Mouse (Mus musculus) lung, postnatal 36 days (tissue): ENCODE measurements at regions not wholly inside any gene's neighbourhood (a gene's known extent, or its start where the extent isn't known, plus 50 kb on each side); places are given as distances from the start of the nearest gene placed in this dataset.

Source experiments
- DNase-seq: peaks from one replicate; pipeline ENCODE4 v3.0.0; 2022; ENCODE audit warnings: mixed read lengths

DNA sequence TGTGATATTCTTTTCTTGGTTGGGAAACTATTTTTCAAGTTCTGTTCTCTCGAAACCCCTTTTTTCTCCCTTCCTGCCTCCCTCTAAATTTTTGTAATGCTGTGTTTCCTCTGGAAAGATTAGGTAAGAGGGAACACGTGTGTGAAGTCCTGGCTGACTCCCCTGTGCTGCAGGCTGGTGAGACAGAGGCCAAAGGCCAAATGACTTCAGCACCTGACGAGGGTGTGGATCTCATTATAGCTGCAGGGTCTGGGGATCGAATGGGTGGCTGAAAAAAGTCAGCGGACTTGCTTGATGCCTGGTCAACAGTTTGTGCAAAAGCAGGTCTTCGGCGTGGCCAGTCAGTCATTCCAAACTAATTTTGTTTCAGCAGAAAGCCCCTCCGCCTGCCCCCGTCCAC is 159.1 kb downstream of the En1 start:
- no peak for DNase-seq

DNA sequence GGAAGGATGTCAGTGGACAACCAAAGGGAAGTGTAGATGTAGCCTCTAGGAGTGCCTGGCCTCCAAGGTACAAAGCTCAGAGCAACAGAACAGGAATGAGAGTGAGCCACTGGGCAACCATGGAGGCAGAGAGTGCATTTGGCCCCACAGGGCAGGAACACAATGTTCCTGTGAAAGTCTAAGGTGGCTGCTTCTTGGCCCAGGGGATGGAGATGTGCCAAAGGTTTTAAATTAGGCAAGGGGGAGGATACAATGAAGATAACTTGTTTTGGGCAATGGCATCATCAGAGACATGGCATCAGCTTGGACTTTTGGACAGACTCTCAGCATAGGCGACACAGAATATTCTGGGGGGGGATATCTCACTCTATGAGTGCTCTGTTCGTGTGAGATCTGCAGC is 160.3 kb downstream of the En1 start:
- no peak for DNase-seq

- no peak for DNase-seq
Measured at GRCm38 (mm10) chr1:120762921-120763595, 160.8 kb downstream of the En1 start.

GRCm38 (mm10) chr1:120767054-120767453 is 164.8 kb downstream of the En1 start:
- DNase-seq: no peak

GRCm38 (mm10) chr1:120771269-120771668 is 169.1 kb downstream of the En1 start:
- no peak for DNase-seq

DNA sequence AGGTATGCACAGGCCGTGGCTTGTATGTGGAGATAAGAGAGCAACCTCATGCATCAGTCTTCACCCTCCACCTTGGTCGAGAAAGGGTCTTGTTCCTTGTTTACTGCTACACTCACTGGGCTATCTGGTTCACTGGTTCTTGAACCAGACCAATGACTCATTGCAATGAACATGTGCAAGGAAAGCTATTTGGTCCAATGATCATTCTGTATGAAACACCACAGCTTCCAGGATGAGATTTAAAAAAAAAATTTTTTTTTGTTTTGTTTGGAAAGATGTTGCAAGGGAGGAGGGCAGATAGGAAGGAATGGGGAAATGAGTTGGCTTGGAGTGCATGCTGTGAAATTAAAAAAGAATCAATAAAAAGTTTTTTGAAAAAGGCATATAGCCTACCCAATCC is 174.7 kb downstream of the En1 start:
- DNase-seq: no peak

DNA sequence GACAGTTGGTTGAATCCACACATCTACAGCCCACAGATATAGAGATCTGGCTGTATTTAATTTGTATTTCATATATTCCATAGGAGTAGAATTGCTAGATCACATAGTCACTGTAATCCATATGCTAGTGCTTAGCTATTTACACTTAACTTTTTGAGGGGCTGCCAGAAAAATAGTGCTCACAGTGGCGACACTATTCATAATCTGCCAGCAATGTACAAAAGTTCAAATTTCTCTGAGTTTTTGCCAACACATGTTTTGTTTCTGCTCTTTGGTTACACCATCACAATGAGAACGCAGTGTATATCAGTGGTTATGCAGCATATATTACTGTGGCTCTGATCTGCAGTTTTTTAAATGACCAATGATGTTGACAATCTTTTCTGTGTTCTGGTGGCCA is 175.2 kb downstream of the En1 start:
- DNase-seq: no peak

DNA sequence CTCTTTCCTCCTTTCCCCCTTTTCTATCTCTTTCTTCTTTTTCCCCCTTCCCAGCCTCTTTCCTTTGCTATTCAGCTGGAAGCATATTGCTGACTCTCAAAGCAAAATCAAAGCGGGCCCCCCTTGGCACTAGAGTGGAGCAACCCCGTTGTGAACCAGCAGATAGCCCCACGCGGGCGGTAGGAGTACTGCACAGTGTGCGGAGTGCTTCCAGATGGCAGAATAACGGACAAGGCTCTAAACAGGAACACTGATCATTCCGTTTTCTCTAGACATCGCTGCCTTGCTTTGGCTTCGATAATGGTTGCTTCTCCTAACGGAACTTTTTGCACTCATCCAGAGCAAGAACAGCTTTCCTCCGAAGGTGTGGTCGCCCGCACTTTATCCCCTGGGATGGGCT is 193.0 kb downstream of the En1 start:
- peak; percentile 16 for DNase-seq

GRCm38 (mm10) chr1:120801248-120801979 is 199.2 kb downstream of the En1 start:
- DNase-seq: no peak

- DNase-seq: no peak
Measured at GRCm38 (mm10) chr1:120801980-120802364, 199.8 kb downstream of the En1 start.

DNA sequence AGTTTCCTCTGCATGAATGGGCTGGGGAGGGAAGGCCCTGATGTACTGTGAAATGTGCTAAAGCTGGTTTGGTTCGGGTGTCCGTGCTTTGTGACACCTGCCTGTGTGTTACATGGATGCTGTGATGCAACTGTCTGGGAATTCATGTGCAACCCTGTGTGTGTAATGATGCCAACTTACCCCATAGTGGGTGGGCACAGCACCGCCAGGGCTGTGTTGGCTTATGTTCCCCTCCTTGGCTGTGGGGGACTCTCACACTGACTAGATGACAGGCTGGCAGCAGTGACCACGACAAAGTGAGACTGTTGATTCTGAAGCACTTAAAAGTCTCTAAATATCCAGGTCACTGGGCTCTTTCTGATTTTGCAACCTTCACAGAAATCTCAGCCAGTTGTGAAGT is 212.2 kb downstream of the En1 start:
- DNase-seq: no peak

DNA sequence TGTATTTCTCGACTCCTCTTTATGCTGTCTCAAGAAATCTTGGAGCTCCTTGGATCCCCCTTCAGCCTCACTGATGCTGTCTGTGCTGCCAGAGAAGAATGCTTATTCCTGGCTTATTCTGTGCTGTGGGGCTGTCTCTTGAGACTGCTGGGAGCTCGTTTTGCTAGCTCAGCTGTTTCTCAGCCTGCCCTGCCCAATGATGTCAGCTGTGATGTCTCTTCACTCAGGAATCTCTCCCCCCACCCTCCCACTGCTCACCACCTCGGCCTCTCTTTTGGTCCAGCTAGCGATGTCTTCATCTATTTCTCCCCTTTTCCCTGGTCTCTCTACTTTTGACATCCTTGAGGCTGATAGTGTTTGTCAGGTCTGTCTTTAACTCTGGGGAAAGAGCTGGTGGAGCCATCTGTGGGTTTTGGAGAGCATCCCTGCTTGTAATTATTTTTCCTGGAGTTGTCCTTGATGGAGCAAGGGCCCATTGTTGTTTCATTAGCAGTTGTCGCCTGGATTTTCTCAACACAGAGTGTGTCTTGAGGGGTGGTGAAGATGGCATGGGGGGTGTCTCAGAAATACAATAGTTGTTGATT is 214.1 kb downstream of the En1 start:
- DNase-seq: no peak

GRCm38 (mm10) chr1:120817563-120817962 is 215.3 kb downstream of the En1 start:
- no peak for DNase-seq

DNA sequence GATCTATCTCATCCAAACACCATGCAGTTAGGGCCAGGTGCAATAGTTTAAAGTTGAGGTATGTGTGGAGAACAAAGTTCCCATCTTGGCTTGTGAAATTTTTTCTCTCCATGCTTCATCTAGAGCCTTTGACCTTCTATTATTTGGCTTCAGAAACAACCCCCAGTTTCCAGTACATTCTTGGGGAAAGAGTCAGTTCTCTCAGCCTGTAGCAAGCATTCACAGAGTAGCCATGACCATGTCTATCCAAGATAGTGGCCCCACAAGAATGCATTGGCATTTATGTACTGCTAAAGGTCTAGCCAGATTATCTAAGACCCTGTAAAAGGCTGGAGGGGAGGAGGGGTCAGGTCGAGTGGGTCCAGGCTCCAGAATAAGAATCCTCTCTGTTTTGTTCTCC is 229.8 kb downstream of the En1 start:
- DNase-seq: no peak

GRCm38 (mm10) chr1:120842596-120842995 is 240.4 kb downstream of the En1 start:
- no peak for DNase-seq

- DNase-seq: no peak
Measured at GRCm38 (mm10) chr1:120846146-120846545, 243.9 kb downstream of the En1 start.

DNA sequence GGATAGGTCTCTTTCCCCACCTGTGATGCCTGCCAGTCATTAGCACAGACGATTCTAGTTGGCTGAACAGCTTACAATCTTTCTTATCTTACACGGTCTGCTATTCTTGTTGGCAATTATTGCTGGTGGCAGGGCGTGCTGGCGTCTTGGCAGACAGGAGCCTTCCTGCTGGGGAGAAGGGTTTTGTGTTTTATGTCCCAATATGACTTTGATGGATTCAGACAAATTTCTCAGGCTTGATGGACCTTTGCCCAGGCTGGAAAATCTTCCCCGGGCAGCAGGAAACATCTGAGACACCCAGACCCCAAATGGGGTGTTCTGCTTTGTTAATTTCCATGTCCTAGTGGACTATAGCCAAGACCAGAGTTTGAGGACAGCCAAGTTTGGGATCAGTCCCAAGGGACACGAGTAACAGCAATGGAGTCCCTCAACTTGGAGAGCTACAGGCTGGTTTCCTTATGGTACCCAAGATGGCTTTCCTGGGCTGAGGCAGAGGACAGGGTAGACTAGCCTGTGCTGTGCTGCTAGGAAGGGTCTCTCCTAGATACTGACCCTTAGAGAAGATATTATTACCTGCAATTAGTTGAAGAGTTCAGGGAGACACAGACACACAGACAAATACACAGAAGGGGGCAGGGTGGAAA is 249.8 kb downstream of the En1 start:
- DNase-seq: no peak

DNA sequence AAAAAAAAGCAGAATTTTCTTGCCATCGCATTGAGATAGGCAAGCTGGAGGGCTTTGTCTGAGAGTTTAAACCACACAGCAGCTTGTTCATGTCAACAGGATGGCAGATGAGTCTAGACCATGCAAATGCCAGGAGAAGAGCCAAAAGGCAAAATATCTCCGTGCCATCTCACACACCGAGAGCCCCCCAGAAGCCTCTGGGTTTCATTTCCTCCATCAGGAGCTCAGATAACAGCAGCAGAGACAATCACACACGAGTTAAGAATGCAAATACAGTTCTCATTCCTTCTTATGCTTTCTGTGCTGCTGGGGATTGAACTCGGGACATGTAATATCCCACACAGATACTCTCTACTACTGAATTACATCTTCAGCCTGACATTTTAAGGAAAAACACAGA is 255.3 kb downstream of the En1 start:
- no peak for DNase-seq

GRCm38 (mm10) chr1:120859546-120859945 is 257.3 kb downstream of the En1 start:
- DNase-seq: no peak

DNA sequence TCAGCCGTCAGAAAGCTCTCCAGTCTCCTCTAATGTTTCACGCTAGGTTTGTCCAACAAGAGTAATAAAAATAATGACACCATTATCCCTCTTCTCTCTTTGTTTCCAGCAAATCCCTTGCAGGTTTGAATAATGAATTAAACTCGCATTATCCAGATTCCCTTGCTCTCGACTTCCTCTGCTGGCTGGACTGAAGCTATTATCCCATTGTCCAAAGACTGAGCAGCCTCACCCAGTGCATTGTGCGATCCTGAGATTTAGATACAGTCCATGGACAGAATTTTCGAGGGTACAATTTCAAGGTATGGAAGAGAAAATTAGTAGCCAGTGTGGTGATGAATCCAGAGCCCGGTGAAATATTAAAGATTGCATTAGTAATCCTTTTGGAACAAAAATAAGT is 270.3 kb downstream of the En1 start:
- no peak for DNase-seq

DNA sequence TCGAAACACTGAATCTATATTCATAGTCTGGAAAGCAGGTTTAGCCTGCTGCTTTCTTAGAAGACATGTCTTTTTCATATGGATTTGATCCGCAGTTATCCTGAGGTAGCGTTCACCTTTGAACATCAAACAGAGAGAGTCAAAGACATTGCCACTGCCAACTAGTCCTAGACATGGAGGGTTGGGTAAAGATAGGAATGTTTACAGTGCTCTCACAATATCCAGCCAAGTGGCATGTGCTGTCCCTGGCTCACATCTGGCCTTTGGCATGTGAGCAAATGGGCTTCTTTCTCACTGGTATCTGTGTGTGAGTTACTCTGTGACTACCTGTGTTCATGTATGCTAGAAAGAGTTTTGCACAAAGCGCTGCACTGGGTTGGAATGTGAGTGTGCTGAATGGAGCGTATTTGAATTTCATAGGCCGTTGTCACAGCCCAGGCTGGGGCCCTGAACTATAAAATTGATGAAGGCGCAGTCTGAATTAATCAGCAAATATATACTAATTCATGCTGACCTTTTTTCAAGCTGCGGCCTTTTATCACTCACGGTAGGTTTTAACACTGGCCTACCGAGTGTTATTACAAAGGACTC is 280.8 kb downstream of the En1 start:
- no peak for DNase-seq

- DNase-seq: no peak
Measured at GRCm38 (mm10) chr1:120883632-120884031, 281.4 kb downstream of the En1 start.

DNA sequence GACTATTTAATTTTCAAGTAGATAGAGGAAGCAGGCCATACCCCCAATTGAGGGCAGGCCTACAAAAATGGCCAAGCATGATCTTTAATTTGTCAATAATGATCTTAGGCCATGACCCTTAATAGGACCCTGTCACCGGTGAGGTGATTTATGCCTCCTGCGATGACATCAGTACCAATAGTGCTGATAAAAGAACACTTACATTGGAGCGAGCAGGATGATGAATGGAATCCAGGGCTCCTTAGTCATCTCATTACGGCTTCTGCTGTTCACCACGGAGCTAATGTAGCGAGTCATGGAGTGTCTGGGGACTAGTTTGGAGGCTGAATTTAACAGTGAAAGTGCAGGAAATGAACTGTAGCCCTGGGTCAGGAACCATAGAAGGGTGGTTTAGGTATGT is 308.6 kb downstream of the En1 start:
- DNase-seq: no peak
